Mouse (Mus musculus) layer of hippocampus, postnatal 10 days (tissue): Measurements from ENCODE around the gene Cysltr2. TPM values are rescaled to one million over a fixed set of nuclear protein-coding genes. Genes with fewer than 3 reads are reported as not detected.

Experiments
- DNase-seq, 2 experiments: peaks; one replicate each; pipeline ENCODE4 v3.0.0; 2021; ENCODE audit warnings: low spot score in 2 of 2
- long read RNA-seq: library from polyadenylated mRNA; stranded (forward); transcript quantifications from one replicate; pipeline ENCODE4 v2.0.0, GENCODE M21; 2023
- total RNA-seq, 2 experiments: library from RNA; stranded (reverse); gene quantifications; 2 replicates each; pipeline ENCODE4 v1.2.3; 2021

Gene Cysltr2
- 1 to 10 TPM; 2.1 to 2.3 TPM for total RNA-seq
- long read RNA-seq, partial matches to known transcripts, result 0 of 1 reads
- long read RNA-seq, other reads (novel, unspliced or antisense), result 0 of 1 reads

DNA sequence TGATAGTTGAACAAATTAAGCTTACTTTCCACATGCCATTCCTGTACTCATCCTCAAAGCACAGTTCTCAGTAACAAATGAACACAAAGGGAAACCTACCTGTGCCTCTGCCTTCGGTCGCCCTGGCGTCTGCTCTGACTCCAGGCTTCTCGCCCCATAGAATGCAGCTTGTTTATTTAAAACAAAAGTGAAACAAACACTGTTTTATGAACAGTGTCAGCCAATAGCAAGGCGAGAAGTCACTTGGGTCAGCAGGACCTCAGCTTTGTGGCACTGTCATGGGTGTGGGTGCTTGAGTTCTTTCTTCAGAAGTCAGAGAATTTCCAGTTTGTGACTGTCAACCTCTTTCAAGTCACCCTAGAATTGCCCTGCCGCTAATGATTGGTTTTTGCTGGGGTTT, at the start of gene Cysltr2:
TSS of gene Cysltr2 (minus strand) at position 178 of the 400 bp plus-strand sequence.
- no peak for DNase-seq

DNA sequence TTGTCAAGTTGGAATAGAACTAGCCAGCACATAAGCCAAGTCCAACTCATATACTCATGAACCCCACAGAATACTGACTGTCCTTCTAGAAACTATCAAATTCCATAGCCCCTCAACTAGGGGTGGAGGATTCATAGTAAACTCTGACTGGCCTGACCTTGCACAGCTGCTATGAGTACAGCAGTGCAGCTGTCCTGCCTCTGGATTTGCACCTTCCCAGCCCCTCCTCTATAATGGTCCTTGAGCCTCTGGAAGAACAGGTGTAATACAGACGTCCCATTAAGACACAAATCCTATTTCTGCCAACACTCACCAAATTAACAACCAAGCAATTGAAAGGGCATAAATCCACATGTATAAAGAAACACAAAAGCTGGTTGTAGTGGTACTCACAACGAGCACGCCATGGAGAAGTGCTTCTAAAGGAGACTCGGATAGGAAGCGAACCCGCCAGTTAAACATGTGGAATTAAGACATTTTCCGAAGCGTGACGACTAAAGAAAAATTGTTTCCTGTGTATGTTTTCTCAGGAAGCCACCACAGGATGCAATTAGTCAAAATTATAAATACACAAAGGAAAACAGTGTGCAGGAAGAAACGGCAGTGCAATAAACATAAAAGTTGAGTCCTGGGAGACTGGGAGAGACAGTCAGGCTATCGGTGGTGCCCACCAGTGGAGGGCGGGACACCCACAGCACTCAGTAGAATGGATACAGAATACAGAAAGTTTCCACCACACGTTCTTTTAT, 46.1 kb upstream of the Cysltr2 start:
- DNase-seq, result no peak

DNA sequence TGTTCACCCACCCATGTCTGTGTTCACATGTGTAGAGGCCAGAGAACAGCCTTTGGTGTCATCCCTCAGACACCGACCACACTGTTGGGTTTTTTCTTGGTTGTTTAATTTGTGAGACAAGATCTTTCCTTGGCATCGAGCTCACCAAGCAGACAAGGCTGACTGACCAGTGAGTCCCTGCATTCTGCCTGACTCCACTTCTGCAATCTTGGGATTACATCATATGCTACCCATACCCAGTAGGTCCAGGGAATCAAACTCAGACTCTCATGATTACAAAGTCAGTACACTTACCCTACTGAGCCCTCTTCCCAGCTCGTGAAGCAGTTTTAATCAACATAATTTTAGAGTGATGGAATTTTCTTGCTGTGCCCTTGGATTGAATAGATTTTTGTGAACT, 44.0 kb upstream of the Cysltr2 start:
- DNase-seq, result no peak

DNA sequence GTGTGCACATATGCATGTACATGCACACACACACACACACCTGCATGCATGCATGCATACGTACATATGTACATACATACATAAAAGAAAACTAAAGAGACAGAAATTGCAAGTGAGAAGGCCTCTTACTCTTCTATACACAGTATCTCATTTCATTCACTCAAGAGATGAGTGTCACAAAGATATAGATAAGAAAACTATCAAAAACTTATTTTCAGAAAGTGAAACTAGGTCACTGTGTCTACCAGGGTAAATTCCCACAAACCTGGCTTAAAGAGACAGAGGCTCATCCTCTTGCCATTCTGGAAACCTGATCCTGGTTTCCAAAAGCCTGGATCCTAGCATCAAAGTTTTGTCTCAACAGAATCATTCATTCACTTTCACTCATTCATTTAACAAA, 39.3 kb upstream of the Cysltr2 start:
- DNase-seq, result no peak

DNA sequence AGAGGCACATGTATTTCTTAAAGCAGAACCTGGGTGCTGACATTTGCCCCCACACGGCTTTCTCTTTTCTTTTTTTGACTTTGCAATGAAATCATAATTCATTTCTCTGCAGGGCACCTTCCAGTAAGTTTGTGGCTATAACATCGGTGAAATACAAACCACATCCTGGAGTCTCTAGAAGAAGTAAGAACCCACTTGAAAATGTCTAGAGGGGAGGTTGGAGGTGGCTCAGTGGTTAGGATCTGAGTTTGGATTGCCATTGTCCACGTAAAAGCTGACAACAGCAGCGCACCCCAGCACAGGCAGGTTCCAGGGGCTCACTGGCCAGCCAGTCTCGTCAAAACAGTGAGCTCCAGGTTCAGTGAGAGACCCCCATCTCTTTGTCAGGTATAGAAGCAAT, 38.8 kb upstream of the Cysltr2 start:
- no peak for DNase-seq

DNA sequence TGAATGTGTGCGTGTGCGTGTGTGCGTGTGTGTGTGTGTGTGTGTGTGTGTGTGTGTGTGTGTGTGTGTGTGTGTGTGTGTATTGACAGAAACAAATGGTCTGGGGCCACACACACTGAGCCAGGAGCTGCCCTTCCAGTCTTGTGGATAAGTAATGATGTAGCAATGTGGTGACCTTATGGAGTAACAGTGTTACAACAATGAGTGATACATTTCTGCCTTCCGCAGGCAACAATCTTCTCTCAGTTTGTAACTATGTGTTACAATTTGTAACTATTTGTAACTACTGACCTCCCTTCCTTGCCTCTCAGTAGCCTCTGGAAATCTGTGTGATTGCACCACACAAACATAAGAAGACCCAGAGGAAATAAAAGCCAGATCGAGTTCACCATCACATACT, 38.3 kb upstream of the Cysltr2 start:
- DNase-seq, result no peak

DNA sequence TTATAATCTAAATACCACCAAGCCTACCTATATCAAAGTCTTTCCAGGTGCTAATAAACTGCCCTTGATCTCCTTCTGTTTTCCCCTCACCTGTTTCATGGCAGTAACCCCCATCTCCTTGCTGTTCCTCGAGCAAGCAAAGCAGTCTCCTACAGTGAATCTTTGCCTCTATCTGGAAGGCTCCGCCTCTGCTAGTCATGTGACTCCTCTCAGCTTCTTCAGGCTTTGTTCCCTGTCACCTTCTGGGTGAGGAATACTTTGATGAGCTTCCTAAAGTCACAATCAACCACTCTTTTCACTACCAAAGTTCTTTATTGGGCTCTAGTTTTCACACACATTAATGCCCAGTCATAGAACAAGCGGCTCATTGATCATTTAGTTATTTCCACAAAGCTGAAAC, 37.5 kb upstream of the Cysltr2 start:
- no peak for DNase-seq

DNA sequence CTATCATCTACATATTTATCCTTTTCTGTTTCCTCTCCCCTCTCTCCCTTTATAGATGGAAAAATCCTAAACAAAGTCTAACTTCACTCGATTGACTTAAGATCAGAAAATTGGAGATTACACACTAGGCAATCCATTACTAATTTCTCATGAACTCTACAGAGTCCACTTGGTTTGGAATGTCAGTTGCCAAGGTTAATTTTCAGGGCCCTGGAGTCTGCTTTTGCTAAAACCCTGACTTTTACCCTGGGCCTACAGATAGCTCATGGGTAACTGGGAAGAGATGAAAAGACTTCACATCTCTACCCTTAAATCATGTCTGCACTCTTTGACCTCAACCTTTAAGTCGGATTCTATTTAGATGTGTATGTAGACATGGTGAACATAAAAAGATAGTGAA, 34.6 kb upstream of the Cysltr2 start:
- no peak for DNase-seq

DNA sequence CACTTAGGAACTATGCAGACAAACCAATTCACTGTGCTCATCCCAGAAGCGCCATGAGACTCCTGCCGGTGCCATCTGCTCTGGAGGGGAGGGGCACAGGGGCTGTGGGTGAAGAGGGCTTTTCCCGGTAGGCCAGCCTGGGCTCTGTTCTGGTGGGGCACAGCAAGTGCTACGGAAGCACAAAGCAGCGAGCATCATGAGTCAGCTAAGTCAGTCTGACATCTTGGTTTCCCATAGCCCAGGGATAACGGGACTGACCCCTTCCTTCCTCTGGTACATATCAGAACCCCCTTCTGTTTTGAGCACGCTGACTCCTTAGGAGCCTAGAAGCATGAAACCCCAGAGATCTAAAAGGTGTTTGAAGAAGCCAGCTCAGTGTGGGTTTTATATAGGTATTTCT, 15.5 kb upstream of the Cysltr2 start:
- DNase-seq, result no peak

DNA sequence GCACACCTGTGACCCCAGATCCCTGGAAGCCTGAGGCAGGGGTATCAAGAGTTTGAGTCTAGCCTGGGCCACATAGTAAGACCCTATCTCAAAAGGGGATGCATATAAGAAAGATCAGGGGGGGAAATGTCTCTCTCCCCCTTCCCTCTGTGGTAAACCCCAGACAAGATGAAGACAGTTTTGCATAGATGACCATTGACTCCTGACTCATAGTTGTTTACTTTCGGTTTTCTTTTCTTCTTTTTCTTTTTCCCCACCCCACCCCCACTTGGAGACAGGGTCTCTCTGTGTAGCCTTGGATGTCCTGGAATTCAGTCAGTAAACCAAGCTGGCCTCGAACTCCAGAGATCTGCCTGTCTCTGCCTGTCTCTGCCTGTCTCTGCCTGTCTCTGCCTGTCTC, 9.8 kb upstream of the Cysltr2 start:
- DNase-seq, result no peak

DNA sequence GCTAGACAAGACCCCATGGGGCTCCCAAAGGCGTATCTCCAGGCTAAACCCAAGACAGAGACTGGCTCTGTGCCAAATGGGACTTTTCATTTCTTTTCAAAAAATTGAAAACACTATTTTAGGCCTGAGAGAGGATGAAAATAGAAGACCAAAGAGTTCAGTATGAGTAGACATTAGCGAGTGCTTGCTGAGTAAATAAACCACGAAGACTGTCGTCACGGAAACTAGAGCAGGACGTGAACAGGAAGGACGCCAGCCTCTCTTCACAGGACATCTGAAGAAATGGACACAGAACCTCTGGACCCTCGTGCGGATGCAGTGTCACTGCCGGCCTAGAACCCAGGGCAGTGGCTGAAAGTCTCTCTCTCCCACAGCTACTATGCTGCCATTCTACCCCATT, 8.8 kb upstream of the Cysltr2 start:
- DNase-seq, result no peak

DNA sequence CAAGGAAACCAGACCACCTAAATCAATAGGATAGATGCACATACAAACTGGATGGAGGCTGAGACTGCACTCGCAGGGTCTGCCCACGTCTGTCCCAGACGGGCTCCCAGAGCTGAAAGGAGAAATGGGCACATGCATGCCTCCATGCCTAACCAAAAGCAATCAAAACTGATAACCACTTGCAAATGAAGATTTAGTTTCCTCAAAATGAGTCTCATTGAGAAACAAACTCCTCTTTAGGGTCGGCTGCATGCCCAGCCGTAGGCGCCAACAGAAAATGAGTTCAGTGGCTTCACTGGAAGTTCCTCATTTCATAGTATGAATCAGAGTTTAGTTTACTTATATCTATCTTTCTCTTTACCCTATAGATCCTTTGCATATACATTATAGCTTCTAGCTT, 7.9 kb upstream of the Cysltr2 start:
- no peak for DNase-seq

DNA sequence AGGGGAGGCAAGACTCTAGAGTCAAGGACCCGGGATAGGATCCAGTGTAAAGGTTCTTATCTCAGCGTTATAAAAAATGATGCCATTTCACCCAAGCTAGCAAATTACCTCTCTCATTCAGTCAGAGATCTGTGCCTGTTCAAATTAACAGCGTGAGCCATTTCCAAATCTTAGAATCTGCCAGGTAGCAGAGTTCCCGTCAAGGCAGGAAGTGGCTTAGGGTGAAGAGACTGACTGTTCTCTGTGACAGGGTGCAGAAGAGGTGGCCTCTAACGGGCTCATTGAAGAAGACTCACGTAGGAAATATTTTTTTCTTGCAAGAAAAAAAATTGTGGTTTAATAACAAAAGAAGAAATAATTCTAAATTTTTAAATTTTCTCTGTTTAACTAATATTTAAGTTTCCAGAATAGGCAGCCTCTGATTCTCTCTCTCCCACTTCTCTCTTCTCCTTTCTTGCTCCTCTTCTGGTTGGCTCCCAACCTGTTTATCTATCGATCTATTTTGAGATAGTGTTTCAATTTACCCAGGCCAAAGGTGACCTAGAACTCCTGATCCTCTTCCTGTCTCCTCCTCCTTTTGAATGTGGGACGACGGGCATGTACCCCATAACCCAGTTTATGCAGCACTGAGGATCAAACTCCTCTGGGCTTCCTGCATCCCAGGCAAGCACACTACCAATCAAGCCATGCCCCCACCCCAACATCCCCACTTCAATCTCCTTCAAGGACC, 3.5 kb downstream of the Cysltr2 start:
- no peak for DNase-seq

DNA sequence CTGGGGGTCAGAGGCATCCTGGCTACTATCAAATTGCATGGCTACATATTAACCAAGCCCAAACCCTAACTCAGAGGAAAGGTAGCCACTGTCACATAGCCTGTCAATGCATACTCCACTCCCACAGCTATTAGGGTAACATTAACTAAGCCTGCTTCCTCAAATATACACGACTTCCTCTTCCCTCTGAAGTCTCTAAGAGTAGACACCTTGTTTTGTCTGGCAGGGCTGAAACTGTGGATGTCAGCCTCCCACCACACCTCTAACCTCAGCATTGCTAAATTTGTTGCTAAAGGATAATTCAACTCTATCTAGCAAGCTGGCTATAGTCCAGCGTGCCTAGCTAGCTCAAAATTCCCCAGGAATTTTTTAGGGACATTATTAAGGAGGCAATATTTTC, 7.2 kb downstream of the Cysltr2 start:
- DNase-seq, result no peak

DNA sequence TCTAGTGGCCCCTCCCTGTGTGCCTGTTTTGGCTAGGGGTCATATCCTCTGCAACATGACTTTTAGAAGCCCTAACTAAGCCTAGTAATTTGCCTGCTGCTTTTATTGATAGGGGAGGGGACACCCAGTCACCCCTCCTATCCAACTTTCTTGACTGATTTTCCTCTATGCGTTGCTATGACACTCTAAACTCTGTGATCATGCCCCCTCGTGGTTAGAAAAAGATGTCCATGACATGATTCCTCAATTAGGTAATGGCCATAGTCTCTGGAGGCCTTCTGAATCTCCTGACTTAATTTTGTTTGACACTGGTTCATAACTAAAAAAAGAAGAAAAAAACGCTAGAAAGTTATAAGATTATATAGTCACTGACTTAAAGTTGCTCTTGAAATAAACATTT, 15.6 kb downstream of the Cysltr2 start:
- no peak for DNase-seq

DNA sequence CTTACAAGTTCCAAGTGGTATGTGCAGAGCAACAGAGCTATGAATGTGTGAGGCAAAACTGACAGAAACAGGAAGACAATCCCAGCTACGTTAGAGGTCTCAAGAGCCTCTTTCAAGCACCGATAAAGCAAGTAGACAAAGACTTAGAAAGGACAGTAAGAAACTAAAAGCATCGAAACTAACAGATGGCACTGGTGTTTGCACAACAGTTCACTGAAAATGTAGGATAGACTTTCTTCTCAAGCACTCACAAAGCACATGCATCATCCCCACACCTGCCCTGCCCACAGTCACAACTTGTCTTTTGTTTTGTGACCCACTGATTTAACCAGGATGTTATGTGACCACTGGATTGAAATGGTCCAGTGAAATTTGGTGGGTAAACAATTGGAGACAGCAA, 17.7 kb downstream of the Cysltr2 start:
- DNase-seq, result no peak

DNA sequence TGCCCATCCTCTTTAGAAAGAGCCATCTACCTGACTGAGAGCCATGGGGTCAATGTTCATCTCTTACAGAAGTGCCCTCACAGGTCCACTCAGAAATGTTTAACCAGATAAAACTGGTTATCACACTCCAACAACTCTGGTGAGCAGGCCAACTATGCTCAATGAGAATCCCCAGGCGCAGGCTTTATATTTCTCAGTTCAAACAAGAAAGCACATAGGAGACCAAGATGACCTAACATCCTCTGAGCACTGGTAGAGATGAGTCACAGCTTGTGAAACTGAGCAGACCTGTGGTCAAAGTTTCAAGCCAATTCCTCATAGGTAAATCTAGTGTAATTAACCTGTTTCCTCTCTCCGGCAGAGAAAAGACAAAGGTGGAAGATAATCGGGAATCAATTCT, 31.6 kb downstream of the Cysltr2 start:
- no peak for DNase-seq

DNA sequence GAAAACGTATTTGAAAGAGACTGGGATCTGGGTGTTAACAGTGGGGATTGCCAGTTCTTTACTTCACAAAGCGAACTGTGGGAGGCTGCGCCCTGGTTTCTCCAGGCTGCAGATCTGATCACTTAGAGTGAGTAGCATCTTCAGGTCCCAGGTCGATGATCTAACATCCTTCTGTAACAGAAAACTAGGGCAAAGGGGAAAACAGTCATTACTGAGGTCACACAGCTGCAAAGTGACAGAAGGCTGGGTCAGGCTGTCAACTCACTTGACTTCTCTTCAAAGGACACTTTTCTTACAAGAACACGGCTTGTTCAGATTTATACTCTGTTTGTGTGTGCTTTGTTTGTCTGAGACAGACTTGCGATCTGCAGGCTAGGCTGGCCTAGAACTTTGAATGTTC, 33.5 kb downstream of the Cysltr2 start:
- DNase-seq, result no peak

DNA sequence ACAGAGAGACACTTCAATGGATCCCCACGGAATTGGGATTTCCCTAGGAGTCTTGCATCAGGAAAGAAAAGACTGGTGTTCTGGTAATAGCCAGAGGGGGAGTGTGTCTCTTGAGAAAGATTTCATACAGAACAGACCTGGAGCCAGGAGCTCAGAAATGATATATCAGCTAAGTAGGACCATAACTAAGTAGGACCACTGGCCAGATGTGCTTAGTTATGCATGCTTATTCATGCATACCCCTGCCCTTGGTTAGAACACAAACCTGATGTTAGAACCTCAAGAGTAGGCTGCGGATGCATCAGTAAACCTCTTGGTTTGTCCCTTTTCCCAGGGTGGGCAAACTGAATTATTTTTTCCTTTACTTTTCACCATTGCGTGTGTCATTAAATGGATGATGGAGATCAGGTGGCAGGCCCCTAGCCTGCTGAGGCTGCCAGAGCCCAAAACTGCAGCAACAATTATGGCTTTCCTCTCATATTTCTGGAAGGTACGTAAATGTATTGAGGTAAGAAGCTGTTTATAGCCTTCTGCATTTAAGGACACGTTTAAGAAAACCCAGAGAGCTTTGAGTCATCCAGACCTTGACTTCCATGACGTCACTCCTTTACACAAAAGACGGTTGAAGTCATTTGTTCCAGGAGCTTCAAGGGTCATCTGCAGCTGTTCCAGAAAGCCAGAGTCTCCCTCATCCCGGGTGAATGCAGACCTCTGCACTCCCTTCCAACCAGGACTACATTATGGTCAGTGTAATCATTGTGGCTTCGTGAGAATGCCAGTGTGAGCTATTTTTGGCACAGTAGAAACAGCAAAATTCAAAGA, 35.0 kb downstream of the Cysltr2 start:
- no peak for DNase-seq

DNA sequence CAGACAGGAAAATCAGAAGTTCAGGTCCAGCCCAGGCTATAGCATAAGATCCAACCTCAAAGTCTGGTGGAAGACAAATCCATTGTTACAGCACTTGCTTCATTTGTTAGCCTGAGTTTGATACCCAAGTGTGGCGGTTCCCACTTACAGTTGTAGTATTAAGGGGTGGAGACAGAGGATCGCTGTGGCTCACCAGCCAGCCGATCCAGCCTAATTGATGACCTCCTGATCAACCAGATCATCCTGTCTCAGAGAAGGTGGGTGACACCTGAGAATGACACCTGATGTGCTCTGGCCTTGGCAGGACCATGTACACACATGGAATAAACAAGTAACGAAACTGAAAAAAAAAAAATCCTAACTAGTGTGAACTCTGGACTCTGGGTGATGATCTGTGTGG, 47.1 kb downstream of the Cysltr2 start:
- DNase-seq, result no peak

DNA sequence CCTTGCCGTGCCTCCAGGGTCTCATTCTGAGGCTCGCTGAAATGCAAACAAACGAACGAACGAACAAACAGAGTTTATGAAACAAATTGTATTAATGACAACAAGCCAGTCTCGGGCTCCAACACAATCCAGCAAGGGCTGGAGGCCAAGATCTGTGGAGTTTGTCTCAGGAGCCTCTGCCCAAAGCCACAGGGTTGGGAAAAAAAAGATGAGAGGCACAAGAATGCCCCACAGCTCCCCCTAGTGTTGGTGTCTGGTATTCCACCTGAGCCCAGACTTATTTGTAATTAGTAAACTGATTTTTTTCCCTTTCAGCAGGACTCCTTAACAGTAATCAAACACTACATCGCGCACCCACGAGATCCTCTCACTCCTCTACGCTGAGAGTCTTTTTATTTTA, 48.6 kb downstream of the Cysltr2 start:
- DNase-seq, result peak; percentile 75 to 77

DNA sequence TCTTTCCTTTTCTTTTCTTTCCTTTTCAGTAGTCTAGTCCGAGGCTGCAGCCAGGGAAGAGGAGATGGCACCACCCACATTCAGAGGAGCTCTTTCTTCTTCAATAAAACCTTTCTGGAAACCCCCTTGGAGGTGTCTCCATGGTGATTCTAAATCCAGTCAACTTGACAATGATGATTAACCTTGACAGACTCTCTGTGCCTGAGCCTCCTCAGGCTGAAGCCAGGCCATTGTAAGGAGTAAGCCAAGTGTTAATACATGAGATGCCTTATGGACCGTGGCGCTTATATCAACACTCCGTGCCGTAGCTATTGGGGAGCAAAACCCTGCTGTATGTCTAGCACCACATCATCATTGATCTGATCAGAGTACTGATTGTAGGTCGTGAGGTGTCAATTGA, 50.8 kb downstream of the Cysltr2 start:
- DNase-seq, result no peak
